Mouse (Mus musculus): ENCODE results near the gene Tmem40.

Gene Tmem40

GRCm38 (mm10) chr6:115761995-115762756 is at the start of gene Tmem40:
Gene Tmem40 (minus strand): TSS chr6:115762410.
- in situ Hi-C loops (cut with MboI; ENCODE audit: unreplicated experiment in 2 of 2), result loop anchor here (10.0 to 25.0 kb wide), 3 partner anchors 537 to 1675 kb away; partner anchors contain the start of gene Gm17482 (in 1 of the 2)

- in situ Hi-C loops (cut with MboI; ENCODE audit: unreplicated experiment in 2 of 2), result no loop called here
Observed at GRCm38 (mm10) chr6:115811606-115812005, 49.4 kb upstream of the Tmem40 start.

GRCm38 (mm10) chr6:115808488-115809231 is 46.5 kb upstream of the Tmem40 start, which contains the start of gene Rpl32:
Gene Rpl32 (minus strand): TSS chr6:115808747.
- in situ Hi-C loops (cut with MboI; ENCODE audit: unreplicated experiment in 2 of 2), result loop anchor here in 1 of 2 experiments (10.0 kb wide), 1 partner anchor 264 kb away; the partner anchor contains the start of gene Tsen2

- in situ Hi-C loops (cut with MboI; ENCODE audit: unreplicated experiment in 2 of 2), result loop anchor here in 1 of 2 experiments (10.0 kb wide), 1 partner anchor 263 kb away; the partner anchor contains the start of gene Tsen2
Observed at GRCm38 (mm10) chr6:115808196-115808487, 45.9 kb upstream of the Tmem40 start.

GRCm38 (mm10) chr6:115807464-115808195 is 45.4 kb upstream of the Tmem40 start:
- in situ Hi-C loops (cut with MboI; ENCODE audit: unreplicated experiment in 2 of 2), result loop anchor here in 1 of 2 experiments (10.0 kb wide), 1 partner anchor 263 kb away; the partner anchor contains the start of gene Tsen2

GRCm38 (mm10) chr6:115804432-115805192 is 42.4 kb upstream of the Tmem40 start:
- in situ Hi-C loops (cut with MboI; ENCODE audit: unreplicated experiment in 2 of 2), result loop anchor here in 1 of 2 experiments (10.0 kb wide), 1 partner anchor 260 kb away; the partner anchor contains the start of gene Tsen2

GRCm38 (mm10) chr6:115803541-115804382 is 41.6 kb upstream of the Tmem40 start:
- in situ Hi-C loops (cut with MboI; ENCODE audit: unreplicated experiment in 2 of 2), result loop anchor here in 1 of 2 experiments (10.0 kb wide), 1 partner anchor 259 kb away; the partner anchor contains the start of gene Tsen2

GRCm38 (mm10) chr6:115801811-115802210 is 39.6 kb upstream of the Tmem40 start:
- in situ Hi-C loops (cut with MboI; ENCODE audit: unreplicated experiment in 2 of 2), result loop anchor here in 1 of 2 experiments (10.0 kb wide), 1 partner anchor 257 kb away; the partner anchor contains the start of gene Tsen2

GRCm38 (mm10) chr6:115792691-115793215 is 30.5 kb upstream of the Tmem40 start:
- in situ Hi-C loops (cut with MboI; ENCODE audit: unreplicated experiment in 2 of 2), result no loop called here

- in situ Hi-C loops (cut with MboI; ENCODE audit: unreplicated experiment in 2 of 2), result no loop called here
Observed at GRCm38 (mm10) chr6:115791842-115792686, 29.9 kb upstream of the Tmem40 start.

- in situ Hi-C loops (cut with MboI; ENCODE audit: unreplicated experiment in 2 of 2), result no loop called here
Observed at GRCm38 (mm10) chr6:115791016-115791415, 28.8 kb upstream of the Tmem40 start.

GRCm38 (mm10) chr6:115782781-115783180 is 20.6 kb upstream of the Tmem40 start:
- in situ Hi-C loops (cut with MboI; ENCODE audit: unreplicated experiment in 2 of 2), result no loop called here

- in situ Hi-C loops (cut with MboI; ENCODE audit: unreplicated experiment in 2 of 2), result no loop called here
Observed at GRCm38 (mm10) chr6:115776363-115776762, 14.2 kb upstream of the Tmem40 start.

- in situ Hi-C loops (cut with MboI; ENCODE audit: unreplicated experiment in 2 of 2), result no loop called here
Observed at GRCm38 (mm10) chr6:115775838-115776237, 13.6 kb upstream of the Tmem40 start.

- in situ Hi-C loops (cut with MboI; ENCODE audit: unreplicated experiment in 2 of 2), result loop anchor here (25.0 kb wide), 2 partner anchors 562 to 1687 kb away; no protein-coding TSS in a partner anchor
Observed at GRCm38 (mm10) chr6:115774501-115774921, 12.3 kb upstream of the Tmem40 start, which contains the start of gene Cand2. Gene Cand2 (plus strand): TSS chr6:115774538.

GRCm38 (mm10) chr6:115773966-115774413 is 11.8 kb upstream of the Tmem40 start:
- in situ Hi-C loops (cut with MboI; ENCODE audit: unreplicated experiment in 2 of 2), result loop anchor here (25.0 kb wide), 2 partner anchors 562 to 1687 kb away; no protein-coding TSS in a partner anchor

GRCm38 (mm10) chr6:115772604-115773003 is 10.4 kb upstream of the Tmem40 start:
- in situ Hi-C loops (cut with MboI; ENCODE audit: unreplicated experiment in 2 of 2), result loop anchor here (25.0 kb wide), 2 partner anchors 560 to 1685 kb away; no protein-coding TSS in a partner anchor

Measured in v-Abl transformed pro-B cells (cell line).